Mouse (Mus musculus) adrenal gland, adult (tissue): ENCODE measurements around the gene Gapdhs.

ENCODE experiments used
- DNase-seq, 2 experiments: peaks; one replicate each; pipeline ENCODE4 v3.0.0; 2022 to 2023; ENCODE audit warnings: low spot score in 1 of 2; ENCODE audit not compliant: inconsistent age in 2 of 2

Gapdhs gene

GRCm38 (mm10) chr7:30747525-30748204 is 4.2 kb upstream of the Gapdhs start:
- peak in 1 of 2 experiments; percentile 29 for DNase-seq

- DNase-seq: peak; percentile 51 to 85
Observed at GRCm38 (mm10) chr7:30744022-30744598, 629 bp upstream of the Gapdhs start.

- peak in 1 of 2 experiments; percentile 23 for DNase-seq
Observed at GRCm38 (mm10) chr7:30742570-30742969, 911 bp downstream of the Gapdhs start.

GRCm38 (mm10) chr7:30736211-30736610 is 7.3 kb downstream of the Gapdhs start:
- no peak for DNase-seq

GRCm38 (mm10) chr7:30730064-30730722 is 13.3 kb downstream of the Gapdhs start:
- peak in 1 of 2 experiments; percentile 64 for DNase-seq

- DNase-seq: peak; percentile 97 to 99
Observed at GRCm38 (mm10) chr7:30729396-30730063, 14.0 kb downstream of the Gapdhs start, which contains the start of gene Tmem147. Tmem147 (minus strand) TSS chr7:30729540.

- no peak for DNase-seq
Observed at GRCm38 (mm10) chr7:30728739-30729395, 14.6 kb downstream of the Gapdhs start.

- DNase-seq: no peak
Observed at GRCm38 (mm10) chr7:30728214-30728613, 15.3 kb downstream of the Gapdhs start.

- DNase-seq: no peak
Observed at GRCm38 (mm10) chr7:30723274-30723953, 20.1 kb downstream of the Gapdhs start.

GRCm38 (mm10) chr7:30721286-30721685 is 22.2 kb downstream of the Gapdhs start:
- DNase-seq: no peak

GRCm38 (mm10) chr7:30719669-30720068 is 23.8 kb downstream of the Gapdhs start:
- DNase-seq: no peak

- DNase-seq: no peak
Observed at GRCm38 (mm10) chr7:30717716-30718046, 25.8 kb downstream of the Gapdhs start.

GRCm38 (mm10) chr7:30717006-30717715 is 26.3 kb downstream of the Gapdhs start:
- DNase-seq: peak; percentile 95 to 97

- no peak for DNase-seq
Observed at GRCm38 (mm10) chr7:30711942-30712341, 31.5 kb downstream of the Gapdhs start, which contains the start of gene Atp4a. Atp4a (plus strand) TSS chr7:30712209.

- peak in 1 of 2 experiments; percentile 61 for DNase-seq
Observed at GRCm38 (mm10) chr7:30707441-30707840, 36.0 kb downstream of the Gapdhs start.

GRCm38 (mm10) chr7:30706214-30706882 is 37.1 kb downstream of the Gapdhs start:
- DNase-seq: peak; percentile 89

GRCm38 (mm10) chr7:30698589-30698988 is 44.9 kb downstream of the Gapdhs start, which contains the start of gene 2200002J24Rik:
2200002J24Rik (plus strand) TSS chr7:30698926.
- peak; percentile 89 to 94 for DNase-seq

- peak in 1 of 2 experiments; percentile 80 for DNase-seq
Observed at GRCm38 (mm10) chr7:30698101-30698500, 45.4 kb downstream of the Gapdhs start.

GRCm38 (mm10) chr7:30688325-30688724 is 55.2 kb downstream of the Gapdhs start:
- no peak for DNase-seq
